Comparison of ENCODE assay signal across 1 mouse cellular context in genomic region chr9:21010939-21011541, GRCm38 (mm10).
A peak's percentile ranks its signal among the peaks of the same experiment; 100 is the strongest.
TF ChIP-seq lines count a peak whose summit lies in the region.

No protein-coding gene starts in this region.

TF ChIP-seq in MEL, 35 proteins besides CTCF, POLR2A, EP300 and RAD21:
- TF ChIP-seq TBP (IDR thresholded peaks at IDR 0.05; ENCODE audit: low read depth, low read length), result peak; percentile 76; the same call in 1 of the 2 replicates
